Mouse (Mus musculus) naive thymus-derived CD4-positive, alpha-beta T cell, adult 2 months (primary cell): ENCODE results near the gene Arhgef25.
A peak's percentile ranks its signal among the peaks of the same experiment; 100 is the strongest.
"Not testable (repeated sequence)": the region's sequence is repeated elsewhere in the genome, so short reads cannot be mapped to it uniquely, and the experiment has no call there.

Source experiments
- DNase-seq: peaks from one replicate; pipeline ENCODE4 v3.0.0-alpha.2; 2011; ENCODE audit warnings: low read depth

Arhgef25 gene

DNA sequence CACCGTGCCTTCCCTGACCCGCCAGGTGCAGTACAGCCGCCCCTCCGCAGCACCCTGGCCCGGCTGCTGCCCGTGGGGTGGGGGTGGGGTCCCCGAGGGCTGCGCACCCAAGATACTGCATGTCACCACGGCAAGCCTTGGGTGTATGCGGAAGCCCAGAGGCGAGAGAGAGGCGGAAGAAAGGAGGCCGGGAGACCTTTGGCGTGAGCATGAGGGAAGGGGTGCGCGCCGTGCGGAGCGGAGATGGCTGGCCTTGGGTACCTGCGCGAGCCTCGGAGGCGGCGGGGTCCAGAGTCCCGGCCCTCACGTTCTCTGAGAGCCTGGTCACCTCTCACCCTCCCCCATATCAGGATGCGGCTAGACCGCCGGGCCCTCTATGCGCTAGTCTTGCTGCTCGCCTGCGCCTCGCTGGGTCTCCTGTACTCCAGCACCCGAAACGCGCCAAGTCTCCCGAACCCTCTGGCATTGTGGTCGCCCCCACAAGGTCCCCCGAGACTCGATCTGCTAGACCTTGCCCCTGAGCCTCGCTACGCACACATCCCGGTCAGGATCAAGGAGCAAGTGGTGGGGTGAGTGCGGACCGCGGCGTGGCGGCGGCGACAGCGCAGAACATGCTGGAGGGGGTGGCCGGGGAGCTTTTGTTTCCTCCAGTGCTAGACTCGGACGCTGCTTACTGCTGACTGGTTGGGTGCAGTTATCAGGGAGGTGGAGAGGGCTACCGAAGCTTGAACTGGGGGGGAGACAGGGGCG lies 24.1 kb downstream of the Arhgef25 start:
- peak; percentile 90 for DNase-seq

DNA sequence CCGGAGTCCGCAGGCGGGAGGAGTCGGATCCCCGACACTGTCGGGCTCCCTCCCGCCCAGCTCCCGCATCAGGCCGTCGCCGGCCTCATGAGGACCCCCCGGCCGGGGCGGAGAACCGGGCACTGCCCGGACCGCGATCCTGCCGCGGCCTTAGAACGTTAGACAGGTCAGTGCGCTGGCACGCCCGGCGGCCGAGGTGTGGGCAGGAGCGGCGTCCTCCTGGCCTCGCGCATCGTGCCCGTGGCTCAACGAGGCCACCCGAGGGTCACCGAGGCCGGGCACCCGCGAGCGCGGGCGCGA lies 24.6 kb downstream of the Arhgef25 start:
- no peak for DNase-seq

DNA sequence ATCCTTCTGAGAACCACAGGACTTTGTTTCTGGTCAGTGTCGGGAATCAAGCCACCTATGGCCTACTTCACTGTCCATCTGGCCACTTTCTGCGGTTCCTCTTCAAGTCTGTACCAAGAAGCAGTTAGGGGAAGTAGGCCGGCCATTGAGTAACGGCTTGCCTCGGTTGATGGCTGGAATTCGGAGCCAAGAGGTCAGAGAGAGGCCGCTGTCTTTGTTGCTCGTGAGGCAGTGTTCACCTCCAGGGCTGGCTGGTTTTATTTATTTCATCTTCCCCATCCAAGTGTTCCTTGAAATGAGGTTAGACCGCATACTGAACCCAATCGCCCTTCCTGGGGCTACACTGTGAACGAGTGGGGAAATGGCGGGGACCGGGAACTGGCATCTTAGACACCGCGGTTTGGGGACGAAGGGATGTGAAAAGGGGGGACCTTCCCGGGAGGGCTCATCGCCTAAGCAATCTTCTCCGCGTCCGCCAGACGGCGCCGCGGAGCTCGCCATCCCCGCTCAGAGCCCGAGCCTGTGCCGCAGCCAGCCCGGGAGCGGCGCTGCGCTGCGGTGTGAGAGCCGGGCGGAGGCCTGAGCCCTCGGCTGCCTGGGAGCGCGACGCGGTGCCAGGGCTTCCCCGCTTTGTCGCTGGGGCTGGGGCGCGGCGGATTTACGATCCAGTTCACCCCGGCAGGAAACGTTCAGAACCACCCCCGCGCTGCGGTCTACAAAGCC lies 25.1 kb downstream of the Arhgef25 start, which contains the start of gene B4galnt1:
Gene B4galnt1 (plus strand): TSS at position 595 of the 723 bp plus-strand sequence.
- DNase-seq, result peak; percentile 94

DNA sequence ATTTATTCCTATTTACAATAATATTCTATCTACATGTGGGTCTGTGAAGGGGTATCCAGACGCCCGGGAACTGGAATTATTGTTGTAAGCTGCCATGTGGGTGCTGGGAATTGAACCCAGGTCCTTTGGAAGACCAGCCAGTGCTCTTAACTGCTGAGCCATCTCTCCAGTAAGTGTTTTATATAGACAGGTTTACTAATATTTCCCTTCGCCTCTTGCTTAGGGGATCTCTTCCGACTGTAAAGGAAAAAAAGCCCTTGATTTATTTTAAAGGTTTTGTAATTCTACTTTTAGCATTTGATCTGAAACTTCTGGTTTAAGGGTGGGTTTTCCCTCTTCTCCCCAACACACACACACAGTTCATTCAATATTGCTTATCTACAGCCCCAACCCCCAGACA lies 25.7 kb downstream of the Arhgef25 start:
- no peak for DNase-seq

DNA sequence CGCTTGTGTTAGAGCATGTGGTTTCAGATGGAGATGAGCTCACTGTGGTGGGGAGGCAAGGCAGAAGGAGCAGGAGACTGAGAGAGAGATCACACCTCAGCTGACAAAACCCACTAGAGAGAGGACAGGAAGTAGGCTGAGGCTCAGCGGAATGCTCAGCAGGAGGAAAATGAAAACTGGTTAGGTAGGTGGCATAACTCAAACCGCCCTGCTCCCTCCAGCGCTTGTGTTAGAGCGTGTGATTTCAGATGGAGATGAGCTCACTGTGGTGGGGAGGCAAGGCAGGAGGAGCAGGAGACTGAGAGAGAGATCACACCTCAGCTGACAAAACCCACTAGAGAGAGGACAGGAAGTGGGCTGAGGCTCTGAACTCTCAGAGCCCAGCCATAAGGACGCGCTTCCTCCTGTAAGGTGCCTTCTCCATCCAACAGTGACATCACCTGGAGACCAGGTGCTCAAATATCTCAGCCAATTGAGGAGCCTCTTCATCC lies 27.1 kb downstream of the Arhgef25 start:
- DNase-seq, result peak; percentile 95

DNA sequence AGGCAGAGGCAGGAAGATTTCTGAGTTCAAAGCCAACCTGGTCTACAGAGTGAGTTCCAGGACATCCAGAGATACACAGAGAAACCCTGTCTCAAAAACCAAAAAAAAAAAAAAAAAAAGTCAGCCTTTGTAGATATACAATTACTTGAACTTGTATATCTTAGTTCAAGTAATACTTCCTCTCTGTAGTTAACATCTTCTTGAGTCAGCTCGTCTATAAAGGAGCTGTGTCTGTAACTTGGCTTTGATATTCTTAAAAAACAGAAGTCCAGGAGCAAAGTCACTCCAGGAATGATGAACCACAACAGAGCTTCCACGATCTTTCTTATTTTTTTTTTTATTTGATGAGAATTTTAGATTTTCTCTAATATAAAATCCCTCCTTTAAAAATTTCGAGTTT lies 29.2 kb downstream of the Arhgef25 start:
- DNase-seq, result no peak

DNA sequence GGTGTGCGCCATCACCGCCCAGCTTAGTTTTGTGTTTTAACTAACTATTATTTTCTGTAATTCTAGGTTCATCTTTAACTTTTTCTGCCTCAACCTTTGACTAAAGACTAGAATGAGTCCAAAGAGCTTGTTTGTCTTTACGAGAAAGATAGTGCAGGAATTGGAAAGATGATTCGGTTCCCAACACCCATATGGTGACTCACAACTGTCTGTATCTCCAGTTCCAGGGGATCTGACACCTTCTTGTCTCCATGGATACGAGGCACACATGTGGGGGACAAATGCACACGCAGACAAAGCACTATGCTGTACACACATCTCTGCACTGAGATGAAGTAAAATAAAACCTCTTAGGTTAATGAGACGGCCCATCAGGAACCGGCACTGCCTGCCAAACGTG lies 29.8 kb downstream of the Arhgef25 start:
- no peak for DNase-seq

DNA sequence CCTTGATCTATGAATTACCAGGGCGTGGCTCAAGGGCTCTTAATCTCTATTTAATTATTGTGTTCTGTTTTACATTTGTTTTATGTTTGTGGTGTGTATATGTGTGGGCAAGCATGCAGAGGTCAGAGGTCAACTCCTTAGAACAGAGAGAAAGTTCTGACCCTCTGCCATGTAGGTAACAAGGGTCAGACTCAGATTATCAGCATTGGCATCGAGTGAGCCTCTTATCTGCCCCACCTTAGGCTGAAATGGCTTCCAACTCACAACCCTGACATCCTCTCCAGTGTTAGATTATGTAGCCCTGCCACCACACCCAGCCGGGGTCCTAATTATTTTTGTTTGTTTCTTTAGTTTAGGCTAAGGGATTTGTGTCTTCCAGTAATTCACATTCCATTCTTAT lies 31.4 kb downstream of the Arhgef25 start:
- DNase-seq, result no peak

DNA sequence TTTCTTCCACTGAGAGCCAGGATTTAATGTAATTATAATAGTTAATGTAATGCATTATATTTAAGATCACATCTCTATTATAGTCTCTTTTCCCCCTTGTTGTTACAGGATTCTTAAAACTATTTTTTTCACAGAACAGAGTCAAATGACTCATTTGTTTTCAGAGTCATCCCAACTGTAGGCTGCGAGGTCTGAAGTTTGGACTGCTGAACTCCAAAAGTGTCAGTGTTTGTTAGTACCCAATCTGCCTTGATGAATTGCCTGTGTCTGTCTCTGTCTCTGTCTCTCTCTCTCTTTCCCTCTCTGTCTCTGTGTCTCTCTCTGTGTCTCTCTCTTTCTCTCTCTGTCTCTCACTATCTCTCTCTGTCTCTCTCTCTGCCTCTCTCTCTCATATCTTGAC lies 33.4 kb downstream of the Arhgef25 start:
- no peak for DNase-seq

DNA sequence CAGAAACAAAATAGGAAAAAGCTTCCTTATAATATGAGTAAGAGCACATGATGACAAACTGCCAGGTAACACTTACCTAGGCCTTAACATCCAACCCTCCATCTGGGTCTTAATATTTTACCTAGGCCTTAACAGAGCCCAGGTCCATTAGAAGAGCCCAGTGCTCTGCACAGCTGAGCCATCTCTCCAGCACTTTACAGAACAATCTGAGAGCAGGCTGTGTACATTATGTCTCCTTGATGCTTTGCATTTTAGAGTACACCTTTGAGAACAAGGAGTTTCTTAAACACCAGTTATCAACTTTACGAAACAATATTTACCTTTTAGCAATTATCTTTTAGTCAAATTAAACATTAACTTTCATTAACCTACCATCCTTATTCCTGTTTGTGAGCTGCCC lies 33.8 kb downstream of the Arhgef25 start:
- no peak for DNase-seq

DNA sequence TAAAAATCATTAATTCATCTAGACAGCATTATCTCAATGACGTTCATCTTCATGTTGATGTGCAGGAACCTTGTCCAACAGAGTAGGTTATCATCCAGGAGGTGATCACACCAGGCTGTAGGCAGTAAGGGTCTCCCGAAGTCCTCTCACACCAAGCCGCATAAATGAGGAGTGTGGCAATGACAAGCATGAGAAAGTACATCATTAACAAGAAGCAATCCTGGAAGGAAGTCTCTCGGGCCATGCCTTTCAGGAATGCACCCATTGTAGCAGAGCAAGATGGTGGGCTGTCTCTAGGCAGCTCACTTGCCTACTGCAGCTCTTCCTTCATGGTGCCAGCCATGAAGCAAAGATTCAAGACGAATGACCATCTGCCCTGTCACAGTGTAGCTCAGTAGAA lies 35.2 kb downstream of the Arhgef25 start:
- DNase-seq, result no peak

DNA sequence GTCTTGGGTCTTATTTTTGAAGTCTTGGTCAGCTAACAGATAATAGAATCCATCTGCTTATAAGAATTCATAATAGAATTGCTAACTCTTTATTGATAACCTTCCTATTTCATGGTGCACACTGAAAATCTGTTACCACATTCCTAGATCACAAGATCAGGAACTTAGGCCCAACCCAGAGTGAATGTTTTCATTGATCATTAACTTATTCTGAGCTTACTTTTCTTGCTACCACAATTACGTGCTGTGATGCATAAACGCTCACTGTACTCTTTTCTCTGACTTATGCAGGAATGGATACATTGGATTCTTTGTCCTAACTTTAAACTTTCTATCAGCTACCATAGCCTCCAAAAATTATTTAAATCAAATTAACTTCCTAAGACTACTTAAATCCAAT lies 35.6 kb downstream of the Arhgef25 start:
- DNase-seq, result no peak

DNA sequence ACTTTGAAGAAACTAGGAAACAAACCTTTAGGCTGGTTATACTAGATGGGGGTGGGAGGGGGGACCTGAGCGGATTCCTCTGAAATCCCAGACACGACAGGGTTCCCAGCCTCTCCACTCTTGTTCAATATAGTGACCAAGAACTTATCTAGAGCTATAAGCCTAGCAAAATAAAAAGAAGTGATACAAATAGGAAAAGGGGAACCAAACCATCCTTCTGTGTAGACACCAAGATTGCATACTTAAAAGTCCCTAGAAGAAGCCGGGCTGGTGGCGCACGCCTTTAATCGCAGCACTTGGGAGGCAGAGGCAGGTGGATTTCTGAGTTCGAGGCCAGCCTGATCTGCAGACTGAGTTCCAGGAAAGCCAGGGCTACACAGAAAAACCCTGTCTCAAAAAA lies 36.6 kb downstream of the Arhgef25 start:
- DNase-seq, result no peak

DNA sequence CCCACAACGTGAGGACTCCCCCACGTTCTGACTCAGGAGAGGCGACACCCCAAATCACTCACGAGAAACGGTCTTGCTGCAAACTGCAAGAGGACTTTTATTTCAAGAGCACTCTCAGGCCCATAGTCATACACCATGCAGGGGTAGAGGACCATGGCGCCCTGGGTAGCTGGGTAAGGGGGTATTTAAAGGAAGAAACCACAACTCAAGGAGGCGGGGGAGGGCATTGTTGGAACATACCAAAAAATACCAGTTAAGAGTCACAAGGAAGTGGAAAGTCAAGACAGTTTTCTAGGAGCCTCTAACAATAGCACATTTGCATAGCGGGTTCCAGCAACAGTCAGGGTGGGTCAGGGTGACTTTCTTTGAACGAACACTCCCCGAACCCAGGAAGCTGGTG lies 37.3 kb downstream of the Arhgef25 start:
- DNase-seq, result not testable (repeated sequence)

DNA sequence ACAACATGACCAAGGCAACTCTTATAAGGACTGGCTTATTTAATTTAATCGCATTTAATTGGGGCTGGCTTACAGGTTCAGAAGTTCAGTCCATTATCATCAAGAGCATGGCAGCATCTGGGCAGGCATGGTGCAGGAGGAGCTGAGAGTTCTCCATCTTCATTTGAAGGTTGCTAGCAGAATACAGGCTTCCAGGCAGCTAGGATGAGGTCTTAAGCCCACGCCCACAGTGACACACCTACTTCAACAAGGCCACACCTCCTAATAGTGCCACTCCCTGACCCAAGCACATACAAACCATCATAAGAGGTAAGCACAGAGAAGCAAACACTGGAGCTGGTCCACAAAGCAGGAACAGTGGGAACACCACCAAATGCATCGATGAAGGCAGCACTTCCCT lies 38.6 kb downstream of the Arhgef25 start:
- not testable (repeated sequence) for DNase-seq

DNA sequence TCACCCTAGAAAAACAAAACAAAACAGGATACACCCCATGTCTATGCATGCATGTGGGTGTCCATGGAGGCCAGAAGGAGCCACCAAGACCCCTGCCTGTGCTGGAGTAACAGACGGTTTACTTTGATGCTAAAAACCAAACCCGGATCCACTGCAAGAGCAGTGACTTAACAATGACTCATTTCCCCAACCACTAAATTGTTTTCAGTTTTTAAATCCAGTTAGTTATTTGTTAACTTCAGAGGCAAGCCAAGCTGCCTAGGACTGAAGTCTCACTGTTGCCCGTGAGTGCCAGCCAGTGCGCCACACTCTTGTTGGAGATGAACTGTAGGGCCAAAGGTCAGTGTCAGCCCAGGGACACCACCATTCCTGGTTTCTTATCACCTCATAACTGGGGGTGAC lies 39.4 kb downstream of the Arhgef25 start:
- peak; percentile 51 for DNase-seq

DNA sequence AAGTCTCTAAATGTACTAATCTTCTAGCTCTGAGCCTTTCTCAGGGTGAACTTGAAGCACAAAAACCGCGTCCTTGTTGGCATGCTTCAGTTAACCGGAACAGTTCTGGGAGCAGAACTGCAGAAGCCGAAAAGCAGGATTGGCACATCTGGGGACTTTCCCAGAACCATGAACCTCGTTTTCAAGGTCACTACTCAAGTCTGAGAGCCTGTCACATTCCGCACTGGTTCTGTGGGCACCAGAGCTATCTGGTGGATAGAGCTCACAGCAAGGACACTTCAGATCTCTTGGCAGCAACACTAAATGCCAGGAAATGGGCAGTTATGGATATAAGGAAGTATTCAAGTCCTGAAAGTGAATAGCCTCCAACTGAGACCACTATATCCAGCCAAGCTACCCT lies 42.7 kb downstream of the Arhgef25 start:
- no peak for DNase-seq

DNA sequence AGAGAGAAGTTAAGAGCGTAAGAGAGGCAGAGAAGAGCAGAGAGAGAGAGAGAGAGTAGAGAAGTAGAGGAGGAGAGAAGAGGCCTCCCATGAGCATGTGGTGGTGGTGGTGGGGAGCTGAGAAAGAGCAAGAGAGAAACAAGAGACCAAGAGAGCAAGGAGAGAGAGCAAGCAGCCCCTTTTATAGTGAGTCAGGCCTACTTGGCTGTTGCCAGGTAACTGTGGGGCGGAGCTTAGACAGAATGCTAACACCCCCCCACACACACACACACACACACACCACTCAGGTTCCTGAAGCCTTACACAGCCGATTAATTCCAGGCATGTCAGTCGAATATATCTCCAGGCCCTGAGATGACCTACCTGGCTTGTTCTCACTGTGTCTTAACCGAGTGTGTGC lies 44.6 kb downstream of the Arhgef25 start:
- DNase-seq, result no peak

DNA sequence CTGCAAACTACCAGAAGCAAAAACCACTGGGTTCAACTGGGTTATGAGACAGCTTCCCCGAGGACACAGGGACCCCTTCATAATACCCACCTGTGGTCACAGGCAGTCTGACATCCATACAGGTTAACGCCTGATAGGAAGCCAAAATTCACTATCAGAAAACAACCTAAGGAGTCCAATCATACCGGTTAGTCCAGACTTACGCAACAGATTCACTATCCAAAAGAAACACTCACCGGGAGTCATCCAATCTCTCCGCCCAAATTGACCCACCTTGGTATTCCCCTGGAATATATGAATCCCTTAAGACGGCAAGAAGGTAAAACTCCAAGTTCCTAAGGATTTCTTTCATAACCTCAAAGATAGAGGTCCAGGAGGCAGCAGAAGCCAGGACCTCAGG lies 45.3 kb downstream of the Arhgef25 start:
- DNase-seq, result no peak

DNA sequence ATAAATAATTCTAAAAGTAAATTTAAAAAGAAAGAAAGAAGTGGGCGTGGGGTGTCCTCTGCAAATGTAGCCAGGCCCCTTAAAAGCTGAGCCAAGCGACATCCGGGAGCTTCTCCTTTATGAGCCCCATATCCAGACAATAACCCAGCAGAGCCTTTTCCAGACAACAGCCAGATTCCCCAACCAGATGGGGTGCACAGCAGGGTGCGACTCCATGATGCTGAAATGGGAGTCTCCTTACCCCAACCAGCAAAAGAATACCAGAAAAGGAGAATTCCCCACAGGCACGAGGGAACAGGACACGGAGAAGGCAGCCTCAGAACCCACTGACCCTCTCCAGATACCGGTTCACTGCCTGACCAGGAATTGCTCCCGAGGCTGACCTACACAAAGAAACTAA lies 46.7 kb downstream of the Arhgef25 start:
- DNase-seq, result no peak

DNA sequence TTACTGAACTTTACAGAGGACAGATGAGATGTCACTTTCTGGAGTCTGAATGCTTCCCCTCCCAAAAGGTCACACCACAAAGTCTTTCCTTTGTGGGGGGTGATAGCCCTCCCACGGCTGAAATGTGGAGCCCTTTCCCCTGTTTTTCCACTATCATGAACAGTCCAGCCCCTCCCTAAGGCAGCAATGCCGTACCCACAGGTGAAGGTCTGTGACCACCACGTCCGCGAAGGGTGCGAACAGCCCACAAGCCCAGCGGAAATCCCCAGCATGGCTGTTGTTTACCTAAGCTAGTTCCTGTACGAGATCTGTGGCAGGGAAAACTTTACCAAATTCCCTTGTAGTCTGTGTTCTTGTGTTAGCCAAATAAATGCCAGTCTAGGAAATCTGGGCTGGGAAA lies 48.4 kb downstream of the Arhgef25 start:
- DNase-seq, result peak; percentile 86

DNA sequence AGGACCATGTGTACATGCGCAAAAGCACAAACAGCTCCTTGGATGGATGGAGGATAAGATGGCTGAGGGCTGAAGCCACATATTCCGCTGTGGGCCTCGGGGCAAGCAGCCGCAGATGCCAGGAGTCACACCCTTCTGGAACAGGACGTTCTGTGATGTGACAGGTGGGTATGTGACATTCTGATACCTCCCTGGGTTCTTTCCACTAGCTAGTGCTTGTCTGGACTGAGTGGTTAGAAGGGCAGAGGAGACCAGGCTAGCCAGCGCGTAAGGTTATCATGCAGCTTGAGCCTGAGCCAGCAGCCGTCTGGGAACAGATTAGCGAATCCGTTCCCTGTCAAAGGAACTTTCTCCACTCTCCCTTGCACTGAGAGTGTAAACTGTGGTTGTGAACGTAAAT lies 48.9 kb downstream of the Arhgef25 start:
- DNase-seq, result peak; percentile 71

DNA sequence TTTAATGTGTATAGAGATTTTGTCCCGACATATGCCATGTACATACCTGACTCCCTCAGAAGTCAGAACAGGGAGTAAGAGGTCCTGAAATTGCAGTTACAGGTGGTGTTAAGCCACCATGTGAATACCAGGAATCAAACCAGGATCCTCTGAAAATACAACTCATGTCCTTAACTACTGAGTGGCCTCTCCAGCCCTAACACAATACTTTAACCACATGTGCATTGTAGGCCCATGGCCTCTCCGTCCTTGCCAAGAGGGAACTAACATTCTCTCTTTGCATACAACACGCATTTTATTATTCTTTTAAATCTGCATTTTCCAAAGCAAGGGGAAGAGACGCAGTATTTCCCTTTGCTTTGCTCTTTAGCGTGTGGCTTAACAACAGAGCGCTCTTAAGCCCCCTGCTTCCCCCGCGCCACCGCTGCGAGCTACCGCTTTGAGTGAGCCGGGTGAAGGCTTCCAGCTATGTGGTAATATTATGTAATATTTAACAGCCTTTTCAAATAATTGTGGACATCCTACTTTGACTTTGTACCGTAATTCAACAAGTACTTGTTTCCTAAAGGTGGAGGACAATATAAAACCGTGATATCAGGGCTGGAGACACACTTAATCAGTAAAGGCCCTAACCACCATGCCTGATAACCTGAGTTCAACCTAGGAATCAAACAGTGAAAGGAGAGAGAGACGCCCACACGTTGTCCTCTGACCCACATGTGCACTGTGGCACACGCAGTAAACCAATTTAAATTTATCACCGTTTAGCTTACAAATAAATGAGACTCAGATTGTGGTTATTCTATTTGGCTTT lies 51.3 kb downstream of the Arhgef25 start:
- no peak for DNase-seq
